Mouse (Mus musculus) lung, adult 2 months (tissue): ENCODE data around the gene Optc.

Experiments
- CTCF ChIP-seq: fragments of 200-500 bp; IDR thresholded peaks from 2 replicates; pipeline ENCODE4 v1.5.1; 2011; ENCODE audit warnings: mild to moderate bottlenecking, low read length, control low read depth; ENCODE audit not compliant: insufficient read depth
- POLR2A ChIP-seq: fragments of 200-500 bp; IDR thresholded peaks from 2 replicates; pipeline ENCODE4 v1.6.1; 2011; ENCODE audit warnings: low read depth, mild to moderate bottlenecking, control low read depth, low read length, borderline replicate concordance; ENCODE audit errors: extremely low read depth

DNA sequence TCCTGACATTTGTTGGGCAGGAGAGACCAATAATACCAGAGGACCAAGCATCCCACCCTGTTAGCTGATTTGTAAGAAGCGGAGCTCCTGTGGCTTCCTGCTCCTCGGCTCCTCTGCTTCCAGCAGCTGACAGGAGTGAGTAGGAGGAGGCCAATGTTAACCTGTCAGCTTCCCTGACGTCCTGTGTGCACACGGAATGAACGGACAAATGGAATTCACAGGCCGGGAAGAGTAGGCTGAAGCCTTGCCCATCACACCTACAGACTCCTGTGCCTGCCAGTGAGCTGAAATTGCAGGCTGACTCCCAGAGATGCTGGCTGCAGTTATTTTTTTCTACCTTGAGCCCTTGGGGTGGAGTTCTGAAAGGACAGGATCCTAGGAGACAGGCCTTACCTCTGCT lies 23.7 kb downstream of the Optc start:
- TF ChIP-seq POLR2A = no peak
- TF ChIP-seq CTCF = no peak
